Mouse (Mus musculus): ENCODE measurements at regions not wholly inside any gene's neighbourhood (a gene's known extent, or its start where the extent isn't known, plus 50 kb on each side); places are given as distances from the start of the nearest gene placed in this dataset.

- WGBS, result 24% methylated on average over 4 of the region's 4 CpGs
- ATAC-seq (ENCODE audit: low FRiP score), result peak; percentile 62; the same call in 1 of the 2 replicates
- H3K4me2 ChIP-seq (ENCODE audit: low read depth, low read length, poor library complexity, severe bottlenecking), result no peak overlapping the region
- TF ChIP-seq CTCF (IDR thresholded peaks at IDR 0.05), result peak; percentile 84
- no peaks in the 10 kb centered on the region for H3K27me3 ChIP-seq (ENCODE audit: insufficient read depth, low read length)
- peak; percentile 67 for DNase-seq (ENCODE audit: low spot score)
- H3K9me3 ChIP-seq (ENCODE audit: low read length), result no peaks in the 10 kb centered on the region
- H3K9ac ChIP-seq (replicated peaks; ENCODE audit: low read length, poor library complexity, severe bottlenecking), result no peak overlapping the region
- no peak overlapping the region for H3K27ac ChIP-seq (ENCODE audit: low read depth, low read length)
- no peak overlapping the region for H3K4me3 ChIP-seq (ENCODE audit: low read depth, low read length)
- no peaks in the 10 kb centered on the region for H3K4me1 ChIP-seq (ENCODE audit: insufficient read depth, low read length)
- no peaks in the 10 kb centered on the region for H3K36me3 ChIP-seq (ENCODE audit: insufficient read depth, low read length)
These were observed 67.8 kb downstream of the Olfr1505 start for GRCm38 (mm10) chr19:13980988-13981630.

GRCm38 (mm10) chr19:13982823-13983222 is 69.5 kb downstream of the Olfr1505 start:
- no peaks in the 10 kb centered on the region for H3K4me1 ChIP-seq (ENCODE audit: insufficient read depth, low read length)
- H3K9me3 ChIP-seq (ENCODE audit: low read length), result no peaks in the 10 kb centered on the region
- ATAC-seq (ENCODE audit: low FRiP score) (no peak), DNase-seq (ENCODE audit: low spot score) (peak; percentile 17)
- H3K4me3 ChIP-seq (ENCODE audit: low read depth, low read length), result no peak overlapping the region
- peak; percentile 68 for TF ChIP-seq CTCF (IDR thresholded peaks at IDR 0.05)
- no peak overlapping the region for H3K9ac ChIP-seq (replicated peaks; ENCODE audit: low read length, poor library complexity, severe bottlenecking)
- no peaks in the 10 kb centered on the region for H3K36me3 ChIP-seq (ENCODE audit: insufficient read depth, low read length)
- H3K27me3 ChIP-seq (ENCODE audit: insufficient read depth, low read length), result no peaks in the 10 kb centered on the region
- WGBS, result 54% methylated on average over 3 of the region's 3 CpGs
- no peak overlapping the region for H3K27ac ChIP-seq (ENCODE audit: low read depth, low read length)
- H3K4me2 ChIP-seq (ENCODE audit: low read depth, low read length, poor library complexity, severe bottlenecking), result no peak overlapping the region

All from midbrain, postnatal 0 days (tissue).